Mouse (Mus musculus): Measurements from ENCODE around the gene Pphln1.

DNA sequence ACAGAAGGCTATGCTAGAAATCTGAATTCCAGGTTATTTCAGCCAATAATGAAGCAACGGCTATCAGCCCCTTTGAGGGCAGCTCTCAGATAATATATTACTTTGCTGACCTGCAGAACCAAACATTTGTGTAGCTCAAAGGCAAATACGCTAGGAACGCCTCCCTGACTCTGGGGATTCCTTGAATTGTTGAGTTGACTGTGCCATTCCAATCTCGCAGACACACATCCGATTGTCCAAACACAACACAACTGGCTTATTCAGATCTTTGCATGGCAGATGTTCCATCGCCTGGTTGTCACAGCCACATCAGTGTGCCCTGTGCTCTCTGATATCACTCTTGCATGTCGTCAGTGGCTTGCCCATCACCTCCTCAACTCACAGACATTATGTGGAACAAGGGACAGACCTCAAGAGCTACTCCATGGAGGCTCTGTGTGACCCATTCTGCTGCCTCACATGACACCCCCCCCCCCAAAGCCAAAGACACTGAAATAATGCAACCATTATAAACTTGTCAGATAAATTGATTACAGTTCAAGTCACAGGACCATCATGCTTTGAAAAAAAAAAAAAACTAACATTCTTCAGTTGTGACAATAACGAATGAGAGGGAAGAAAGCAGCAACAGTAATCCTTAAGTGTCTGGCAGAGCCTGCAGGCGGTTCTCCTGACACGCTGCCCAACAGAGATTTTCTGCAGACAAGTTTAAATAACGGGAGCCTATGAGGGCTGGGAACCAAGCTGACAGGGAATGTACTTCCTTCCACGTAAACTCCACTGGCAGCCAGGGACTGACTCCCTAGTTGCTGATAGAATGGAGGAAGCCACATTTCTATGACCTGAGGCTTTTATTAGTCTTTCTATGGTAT lies 131.9 kb downstream of the Pphln1 start:
- TF ChIP-seq CTCF (IDR thresholded peaks at IDR 0.05; ENCODE audit: insufficient read depth, low read length) (no peak), POLR2A (IDR thresholded peaks at IDR 0.05; ENCODE audit: borderline replicate concordance, extremely low read depth, low read depth, low read length) (no peak)
